Mouse (Mus musculus): Measurements from ENCODE around the gene Mad2l1bp. TPM values are rescaled to one million over a fixed set of nuclear protein-coding genes. Genes with fewer than 3 reads are reported as not detected.
A peak's percentile ranks its signal among the peaks of the same experiment; 100 is the strongest.

Mad2l1bp gene
- total RNA-seq, 1 experiment from 2014 or later = 4.2 TPM

DNA sequence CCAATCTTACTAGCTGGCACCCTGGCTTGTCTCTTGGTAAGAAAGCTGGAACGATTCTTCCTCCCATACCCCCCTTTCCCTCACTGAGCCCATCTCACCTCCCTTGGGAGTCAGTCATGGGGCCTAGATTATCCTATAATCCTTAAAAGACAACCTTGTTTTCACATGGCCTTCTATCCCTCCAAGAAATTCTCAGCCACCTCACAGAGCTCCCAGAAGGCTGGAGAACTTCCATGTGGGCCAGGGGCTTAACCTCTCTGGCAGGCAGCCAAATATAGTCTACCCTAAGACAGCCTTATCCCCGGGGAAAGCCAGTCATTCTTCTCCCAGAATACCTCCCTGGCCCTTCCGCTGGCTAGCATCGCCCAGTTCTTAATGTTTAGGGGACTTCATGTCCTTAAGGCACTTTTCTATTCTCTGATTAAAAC lies 34.9 kb downstream of the Mad2l1bp start:
- no peak for ATAC-seq (replicated peaks; ENCODE audit: insufficient number of reproducible peaks, low FRiP score, low TSS enrichment, poor library complexity, severe bottlenecking)

DNA sequence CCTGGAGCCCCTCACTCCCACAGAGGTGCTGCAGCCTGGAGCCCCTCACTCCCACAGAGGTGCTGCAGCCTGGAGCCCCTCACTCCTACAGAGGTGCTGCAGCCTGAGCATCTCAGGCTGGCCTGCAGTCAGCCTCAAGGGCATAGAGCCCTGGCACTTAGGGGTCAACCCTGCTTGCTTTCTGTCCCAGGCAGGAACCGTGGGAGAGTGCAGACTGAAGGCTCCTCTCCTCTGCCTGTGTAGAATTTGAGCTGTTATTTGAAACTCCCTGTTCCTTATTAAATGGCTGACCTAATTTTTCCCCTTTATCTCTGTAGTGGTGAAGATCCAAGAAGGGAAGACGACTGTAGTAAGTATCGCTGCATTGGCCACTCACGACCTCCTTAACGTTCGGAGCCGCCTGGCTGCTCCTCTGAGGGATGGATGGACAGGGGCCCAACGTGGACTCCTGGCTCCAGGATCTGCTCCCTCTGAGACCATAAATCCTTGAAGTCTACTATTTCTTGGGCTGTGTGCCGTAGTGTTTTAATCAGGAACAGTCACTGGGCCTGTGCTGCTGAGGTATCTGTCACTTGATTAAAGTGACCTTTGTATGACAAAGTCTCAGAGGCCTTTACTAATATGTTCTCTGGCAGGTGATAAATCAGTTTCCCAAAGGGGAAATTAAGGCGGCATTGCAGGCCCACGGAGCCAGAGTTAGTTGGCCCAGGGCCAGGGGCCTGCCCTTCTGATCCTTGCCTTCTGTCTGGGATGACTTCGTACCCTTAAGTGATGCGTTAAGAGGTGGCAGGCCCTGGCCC lies 35.5 kb downstream of the Mad2l1bp start:
- ATAC-seq (replicated peaks; ENCODE audit: insufficient number of reproducible peaks, low FRiP score, low TSS enrichment, poor library complexity, severe bottlenecking) = no peak

DNA sequence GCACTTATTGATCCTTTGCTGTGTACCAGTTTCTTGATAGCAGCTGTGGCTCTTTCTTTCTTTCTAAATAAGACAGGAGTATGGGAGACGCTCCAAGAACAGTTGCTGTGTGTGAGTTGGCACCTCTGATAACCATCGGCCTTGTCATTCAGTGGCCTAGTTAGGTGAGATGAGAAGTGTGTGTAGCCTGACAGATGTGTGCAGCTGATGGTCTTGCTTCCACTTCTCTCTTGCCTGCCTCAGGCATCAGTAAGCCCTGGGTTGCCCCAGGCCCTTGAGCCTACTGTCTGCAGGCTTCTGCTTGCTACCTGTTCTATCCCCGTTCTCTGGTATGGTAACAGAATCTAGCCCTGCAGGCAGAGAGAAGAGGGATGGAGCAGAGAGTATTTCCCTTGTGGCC lies 36.5 kb downstream of the Mad2l1bp start:
- no peak for ATAC-seq (replicated peaks; ENCODE audit: insufficient number of reproducible peaks, low FRiP score, low TSS enrichment, poor library complexity, severe bottlenecking)

DNA sequence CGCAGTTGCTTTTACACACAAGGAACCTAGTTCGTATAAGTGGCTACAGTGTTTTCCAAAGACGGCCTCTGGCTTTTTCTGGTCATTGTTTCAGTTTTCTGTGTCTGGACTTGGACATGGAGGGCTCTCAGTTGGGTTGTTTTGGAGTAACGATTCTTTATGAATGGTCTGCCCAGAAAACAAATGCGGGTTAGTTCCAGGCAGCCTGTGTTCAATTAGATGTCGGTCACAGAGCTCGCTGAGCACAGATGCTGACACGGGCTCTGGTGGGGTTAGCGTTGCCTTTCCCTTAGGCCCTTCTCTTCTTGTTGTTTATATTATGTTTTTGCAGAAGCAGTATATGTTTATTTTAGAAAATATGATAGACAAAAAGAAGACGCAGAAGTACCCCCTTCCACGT lies 37.2 kb downstream of the Mad2l1bp start:
- ATAC-seq (replicated peaks; ENCODE audit: insufficient number of reproducible peaks, low FRiP score, low TSS enrichment, poor library complexity, severe bottlenecking) = no peak

DNA sequence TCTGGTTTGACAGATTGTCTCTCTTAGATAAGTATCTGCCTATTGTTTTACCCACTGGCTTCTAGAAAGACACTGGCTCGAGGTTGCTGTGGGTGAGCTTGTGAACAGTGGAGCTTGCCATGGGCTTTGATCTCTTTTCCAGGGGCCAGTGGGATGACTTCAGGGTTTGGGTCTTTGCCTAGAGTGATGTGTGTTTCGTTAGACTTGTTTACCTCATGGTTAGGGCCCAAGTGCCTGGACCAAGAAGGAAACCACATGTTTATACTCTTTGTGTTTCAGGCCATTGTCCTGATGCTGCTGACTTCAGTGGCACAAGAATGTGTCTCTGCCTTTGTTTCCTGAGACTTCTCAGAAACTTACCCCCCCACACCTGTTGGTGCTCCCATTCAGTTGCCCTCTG lies 37.9 kb downstream of the Mad2l1bp start:
- ATAC-seq (replicated peaks; ENCODE audit: insufficient number of reproducible peaks, low FRiP score, low TSS enrichment, poor library complexity, severe bottlenecking) = no peak

DNA sequence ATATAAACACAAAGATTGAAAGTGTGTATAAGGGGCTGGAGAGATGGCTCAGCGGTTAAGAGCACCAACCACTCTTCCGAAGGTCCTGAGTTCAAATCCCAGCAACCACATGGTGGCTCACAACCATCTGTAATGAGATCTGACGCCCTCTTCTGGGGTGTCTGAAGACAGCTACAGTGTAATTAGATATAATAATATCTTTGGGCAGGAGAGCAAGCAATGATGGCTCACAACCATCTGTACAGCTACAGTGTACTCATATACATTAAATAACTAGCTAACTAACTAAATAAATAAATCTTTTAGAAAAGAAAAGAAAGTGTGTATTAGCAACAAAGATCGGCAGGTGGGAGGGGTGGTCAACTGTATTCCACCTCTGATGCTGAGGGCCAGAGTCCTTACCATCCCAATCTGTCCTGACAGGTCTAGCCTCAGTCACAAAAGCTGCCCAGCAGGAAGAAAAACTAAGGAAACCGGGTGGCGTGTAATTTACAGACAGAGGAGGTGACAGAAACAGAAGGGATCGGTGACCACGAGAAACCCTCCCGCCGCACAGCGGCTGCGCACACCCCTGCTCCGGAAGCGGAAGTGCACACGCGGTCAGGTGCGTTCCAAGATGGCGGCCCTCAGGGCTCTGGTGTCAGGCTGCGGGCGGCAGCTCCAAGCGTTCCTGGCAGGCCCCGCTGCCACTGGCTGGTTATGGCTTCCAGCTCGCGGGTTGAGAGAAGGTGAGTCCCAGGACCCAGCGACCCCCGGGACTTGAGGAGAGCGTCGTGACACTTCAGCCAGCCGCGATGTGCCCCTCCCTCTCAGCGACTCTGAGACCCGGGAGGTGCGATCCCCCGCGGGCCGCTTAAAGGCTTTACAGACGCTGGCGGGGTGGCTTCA lies 42.7 kb downstream of the Mad2l1bp start, which contains the start of gene Mrps18a:
Gene Mrps18a (plus strand): TSS at position 585 of the 888 bp plus-strand sequence.
- peak; percentile 95 for ATAC-seq (replicated peaks; ENCODE audit: insufficient number of reproducible peaks, low FRiP score, low TSS enrichment, poor library complexity, severe bottlenecking)

DNA sequence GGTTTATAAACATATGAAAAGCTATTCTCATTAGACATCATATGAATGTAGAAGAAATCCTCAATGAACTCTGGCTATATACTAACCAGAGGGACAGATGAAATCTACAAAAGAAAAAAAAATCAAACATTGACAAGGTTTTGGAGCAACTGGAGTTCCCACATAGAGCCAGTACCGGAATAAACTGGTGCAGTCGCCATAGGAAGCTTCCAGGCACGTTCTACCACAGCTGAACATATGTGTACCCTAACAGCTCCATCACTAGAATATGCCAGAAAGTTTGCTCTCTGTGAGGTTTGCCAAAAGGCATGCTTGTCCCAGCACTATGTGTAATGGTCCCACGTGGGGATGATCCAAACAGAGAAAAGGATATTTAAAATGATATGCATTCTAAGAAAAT lies 45.1 kb downstream of the Mad2l1bp start:
- no peak for ATAC-seq (replicated peaks; ENCODE audit: insufficient number of reproducible peaks, low FRiP score, low TSS enrichment, poor library complexity, severe bottlenecking)

DNA sequence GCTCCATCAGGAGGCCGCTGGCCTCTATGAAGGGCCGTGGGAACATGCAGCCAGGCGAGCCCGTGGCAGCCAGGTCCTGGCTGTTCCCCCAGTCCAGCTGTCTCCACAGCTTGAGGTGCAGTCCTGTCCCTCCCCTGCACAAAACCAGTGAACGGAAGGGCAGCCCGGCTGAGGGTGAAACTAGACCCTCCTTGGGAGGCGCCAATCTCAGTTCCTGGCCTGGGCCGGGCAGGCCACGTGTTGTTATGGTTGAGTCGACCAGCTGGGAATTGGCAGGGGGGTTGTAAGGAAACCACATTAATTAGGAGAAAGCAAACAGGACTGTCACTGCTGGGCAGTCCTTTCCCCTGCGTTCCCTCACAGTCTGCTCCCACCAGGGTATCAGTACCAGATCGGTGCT lies 48.9 kb downstream of the Mad2l1bp start:
- ATAC-seq (replicated peaks; ENCODE audit: insufficient number of reproducible peaks, low FRiP score, low TSS enrichment, poor library complexity, severe bottlenecking) = no peak

DNA sequence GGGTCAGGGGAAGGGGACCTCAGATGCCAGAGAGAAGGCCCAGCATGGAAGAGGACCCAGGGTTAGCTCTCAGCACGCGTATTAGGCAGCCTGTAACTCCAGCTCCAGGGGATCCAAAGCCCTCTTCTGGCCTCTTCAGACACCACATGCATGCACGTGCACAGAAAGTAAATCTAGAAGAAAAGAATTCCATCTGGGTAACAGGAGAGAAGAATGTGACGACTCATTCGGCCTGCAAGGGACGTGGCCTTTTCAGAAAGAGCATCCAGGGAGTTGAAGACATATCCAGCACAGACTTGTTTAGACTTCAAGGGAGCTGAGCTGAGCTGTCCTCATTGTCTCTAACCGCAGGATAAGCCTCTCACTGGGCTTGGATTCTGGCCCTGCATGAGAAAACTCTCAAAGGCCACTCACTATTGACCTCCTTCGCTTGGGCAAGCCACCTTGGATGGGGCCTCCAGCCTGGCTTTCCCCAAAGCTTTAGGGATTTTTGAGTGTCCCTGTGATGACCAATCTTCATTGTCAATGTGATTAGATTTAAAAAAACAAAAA lies 50.7 kb downstream of the Mad2l1bp start:
- ATAC-seq (replicated peaks; ENCODE audit: insufficient number of reproducible peaks, low FRiP score, low TSS enrichment, poor library complexity, severe bottlenecking) = no peak

DNA sequence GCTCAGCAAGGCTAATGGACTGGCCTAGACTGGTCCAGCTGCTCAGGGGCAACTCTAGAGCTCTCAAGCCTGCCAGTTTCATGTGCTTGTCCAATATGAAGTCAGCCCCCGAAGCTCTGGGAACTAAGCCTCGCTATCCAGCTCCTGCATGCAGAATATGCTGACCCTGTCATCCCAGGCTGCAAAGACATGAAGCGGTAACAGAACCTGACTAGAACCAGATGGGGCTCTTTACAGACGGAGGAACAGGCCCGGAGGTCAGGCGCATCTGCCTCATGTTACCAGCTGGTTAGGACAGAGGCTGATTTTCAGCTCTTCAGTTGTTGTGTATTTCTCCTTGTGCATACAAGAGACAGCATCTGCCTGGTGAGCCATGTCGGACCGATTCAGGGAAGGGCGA lies 51.4 kb downstream of the Mad2l1bp start:
- ATAC-seq (replicated peaks; ENCODE audit: insufficient number of reproducible peaks, low FRiP score, low TSS enrichment, poor library complexity, severe bottlenecking) = no peak

DNA sequence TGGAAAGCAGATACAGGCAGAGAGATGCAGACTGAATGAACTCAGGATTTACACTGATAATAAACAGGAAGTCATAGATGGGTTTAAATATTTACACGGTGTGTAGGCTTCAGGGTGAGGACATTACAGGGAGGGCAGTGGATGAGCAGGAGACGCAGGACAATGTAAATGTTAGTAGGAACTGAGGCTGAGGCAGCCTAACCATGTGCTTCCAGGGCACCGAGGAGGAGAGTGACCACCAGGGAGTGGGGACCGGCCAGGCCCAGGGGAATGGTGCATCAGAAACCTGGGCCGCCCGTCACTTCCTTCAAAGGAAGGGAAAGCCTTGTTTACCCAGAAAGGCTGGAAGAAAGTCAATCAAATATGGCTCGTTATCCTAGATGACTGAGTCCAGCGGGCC lies 54.8 kb downstream of the Mad2l1bp start:
- ATAC-seq (replicated peaks; ENCODE audit: insufficient number of reproducible peaks, low FRiP score, low TSS enrichment, poor library complexity, severe bottlenecking) = no peak

Other genes with a start within 250 kb of the Mad2l1bp start
- 16.5 to 56.6 TPM (median 24.3 TPM) in 3 replicates for gene Vegfa, start 121.2 kb downstream of the Mad2l1bp start, total RNA-seq (2017)
- 32.5 to 38.0 TPM (median 35.9 TPM) in 3 replicates for gene Mrps18a, start 42.6 kb downstream of the Mad2l1bp start, total RNA-seq (2017)
- gene Rsph9, start 9.3 kb downstream of the Mad2l1bp start, total RNA-seq (2017) = 1.5 TPM in 1 of 3 replicates, not detected in the others
- 84.1 to 127 TPM (median 93.1 TPM) in 3 replicates for gene Gtpbp2, start 7.5 kb upstream of the Mad2l1bp start, total RNA-seq (2017)
- gene Polh, start 49.1 kb upstream of the Mad2l1bp start, total RNA-seq (2017) = 7.5 to 15.6 TPM (median 7.7 TPM) in 3 replicates
- 20.3 to 29.2 TPM (median 21.2 TPM) in 3 replicates for gene Xpo5, start 49.2 kb upstream of the Mad2l1bp start, total RNA-seq (2017)
- gene Polr1c, start 94.5 kb upstream of the Mad2l1bp start, total RNA-seq (2017) = 37.2 to 47.6 TPM (median 42.7 TPM) in 3 replicates
- 57.8 to 85.4 TPM (median 76.1 TPM) in 3 replicates for gene Yipf3, start 94.5 kb upstream of the Mad2l1bp start, total RNA-seq (2017)
- gene Lrrc73, start 100.0 kb upstream of the Mad2l1bp start, total RNA-seq (2017) = 0.58 TPM in 1 of 3 replicates, not detected in the others
- gene Tjap1, start 129.5 kb upstream of the Mad2l1bp start, total RNA-seq (2017) = 14.6 to 18.0 TPM (median 18.0 TPM) in 3 replicates
- not detected in 3 replicates for gene Dlk2, start 143.9 kb upstream of the Mad2l1bp start, total RNA-seq (2017)
- gene Abcc10, start 174.8 kb upstream of the Mad2l1bp start, total RNA-seq (2017) = 2.8 to 3.4 TPM (median 3.0 TPM) in 3 replicates
- 23.5 to 54.0 TPM (median 33.9 TPM) in 3 replicates for gene Zfp318, start 230.2 kb upstream of the Mad2l1bp start, total RNA-seq (2017)